Mouse (Mus musculus): ENCODE results near the gene Apoa4. TPM values are rescaled to one million over a fixed set of nuclear protein-coding genes. Genes with fewer than 3 reads are reported as not detected.

Apoa4 gene
- total and polyA plus RNA-seq, 3 experiments: not detected

DNA sequence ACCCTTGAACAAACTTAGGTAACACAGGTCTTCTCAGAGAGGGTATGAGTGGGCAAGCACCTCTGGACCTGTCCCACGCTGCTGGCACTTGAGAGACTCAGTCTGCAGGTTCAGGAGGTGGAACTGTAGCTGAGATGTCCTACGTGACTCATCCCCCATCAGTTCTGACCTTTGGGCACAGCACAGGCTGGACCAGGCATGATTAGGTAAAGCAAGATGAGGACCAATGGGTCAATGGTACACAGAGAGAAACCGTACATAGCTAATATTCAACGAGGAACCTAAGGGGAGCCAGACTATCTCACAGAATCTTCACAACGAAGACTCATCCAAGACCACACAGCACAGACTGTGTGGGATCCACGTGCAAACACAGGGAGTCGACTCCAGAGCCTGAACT is 1.6 kb upstream of the Apoa4 start:
- in situ Hi-C loops (cut with MboI; ENCODE audit: low pct_ligation_motif_present, low pct_unique_long_range_greater_than_20kb, low sequenced_read_pairs): no loop called here
- H3K27me3 ChIP-seq (replicated peaks): peaks cover 33% of the 10 kb centered on the region
- TF ChIP-seq CHD1 (IDR thresholded peaks at IDR 0.05; ENCODE audit: low read depth, low read length) (no peak), EP300 (IDR thresholded peaks at IDR 0.05; ENCODE audit: low read length) (no peak), MAZ (IDR thresholded peaks at IDR 0.05; ENCODE audit: low read depth, low read length) (no peak), UBTF (IDR thresholded peaks at IDR 0.05; ENCODE audit: low read depth, low read length) (no peak), USF2 (conservative IDR thresholded peaks at IDR 0.05; ENCODE audit: low read depth, low read length) (no peak), ZNF384 (IDR thresholded peaks at IDR 0.05; ENCODE audit: low read depth, low read length) (no peak), MAX (IDR thresholded peaks at IDR 0.05; ENCODE audit: low read length) (no peak), E2F4 (IDR thresholded peaks at IDR 0.05; ENCODE audit: insufficient replicate concordance, low read depth, low read length) (no peak), SIN3A (IDR thresholded peaks at IDR 0.05; ENCODE audit: low read length) (no peak), CTCF (conservative IDR thresholded peaks at IDR 0.05 in 1 of 2, IDR thresholded peaks at IDR 0.05 in 1 of 2; ENCODE audit: low read depth in 2 of 2, low read length in 2 of 2) (no peak), ELF1 (IDR thresholded peaks at IDR 0.05; ENCODE audit: low read depth, low read length) (no peak), RAD21 (IDR thresholded peaks at IDR 0.05; ENCODE audit: low read depth, low read length) (no peak), POLR2A (IDR thresholded peaks at IDR 0.05; ENCODE audit: low read depth, low read length) (no peak), SMC3 (IDR thresholded peaks at IDR 0.05; ENCODE audit: low read depth, low read length) (no peak), TCF12 (IDR thresholded peaks at IDR 0.05; ENCODE audit: low read depth, low read length) (no peak), GABPA (IDR thresholded peaks at IDR 0.05; ENCODE audit: insufficient replicate concordance, low read depth, low read length) (no peak), MEF2A (IDR thresholded peaks at IDR 0.05; ENCODE audit: borderline replicate concordance, low read depth, low read length) (no peak), JUND (conservative IDR thresholded peaks at IDR 0.05; ENCODE audit: low read depth, low read length) (no peak)
- H3K79me2 ChIP-seq (replicated peaks; ENCODE audit: control insufficient read depth, extremely low read depth, insufficient read depth, poor library complexity, severe bottlenecking): no peaks in the 10 kb centered on the region
- H3K36me3 ChIP-seq (replicated peaks in 1 of 2; ENCODE audit: control insufficient read depth in 1 of 2, insufficient read depth in 1 of 2, low read length in 1 of 2): no peaks in the 10 kb centered on the region
- H3K4me2 ChIP-seq (ENCODE audit: insufficient read depth, low read depth, poor library complexity, severe bottlenecking): no peak overlapping the region
- H3K9me3 ChIP-seq (replicated peaks; ENCODE audit: low read length): no peaks in the 10 kb centered on the region
- H3K9ac ChIP-seq (ENCODE audit: insufficient read depth, low read depth): no peak overlapping the region
- no peaks in the 10 kb centered on the region; a peak in 1 of 4 replicates for H3K4me1 ChIP-seq (ENCODE audit: control insufficient read depth in 1 of 2, insufficient read depth in 2 of 2)
- no peak for DNase-seq (ENCODE audit: extremely low read depth)
- no peak overlapping the region for H3K4me3 ChIP-seq (replicated peaks in 1 of 3; ENCODE audit: low read depth in 2 of 3, low read length in 2 of 3, poor library complexity in 1 of 3)
- no peak overlapping the region for H3K27ac ChIP-seq (ENCODE audit: insufficient read depth, low read depth)
- dilution Hi-C loops (cut with MboI; ENCODE audit: extremely low pct_ligation_motif_present, extremely low pct_unique_long_range_greater_than_20kb, low sequenced_read_pairs): no loop called here

DNA sequence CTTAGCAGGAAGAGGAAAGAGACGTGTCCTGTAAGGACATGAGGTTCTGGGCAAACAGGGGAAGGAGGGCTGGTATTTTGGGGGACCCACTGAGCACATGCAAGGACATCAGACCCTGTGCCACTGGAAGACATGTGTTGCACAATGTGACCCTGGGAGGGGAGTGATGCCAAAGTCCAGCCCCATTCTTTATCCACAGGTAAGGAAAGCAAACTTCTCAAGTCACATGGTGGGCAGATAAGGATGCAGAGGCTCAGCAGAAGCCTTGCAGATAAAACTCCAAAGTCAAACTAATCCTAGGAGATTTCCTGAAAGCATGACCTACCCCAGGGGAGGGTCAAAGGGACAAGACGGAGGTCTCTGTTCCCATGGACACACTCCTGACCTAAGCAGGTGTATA is 1.3 kb downstream of the Apoa4 start:
- TF ChIP-seq ZNF384 (IDR thresholded peaks at IDR 0.05; ENCODE audit: low read depth, low read length) (no peak), POLR2AphosphoS2 (IDR thresholded peaks at IDR 0.05; ENCODE audit: low read depth, low read length) (no peak), MAX (IDR thresholded peaks at IDR 0.05; ENCODE audit: low read length) (no peak), KAT2A (IDR thresholded peaks at IDR 0.05; ENCODE audit: insufficient replicate concordance, low read length) (no peak), ELF1 (IDR thresholded peaks at IDR 0.05; ENCODE audit: low read depth, low read length) (no peak), CHD1 (IDR thresholded peaks at IDR 0.05; ENCODE audit: low read depth, low read length) (no peak), RAD21 (IDR thresholded peaks at IDR 0.05; ENCODE audit: low read depth, low read length) (no peak), RCOR1 (conservative IDR thresholded peaks at IDR 0.05; ENCODE audit: low read depth, low read length) (no peak), NELFE (IDR thresholded peaks at IDR 0.05; ENCODE audit: low read depth, low read length) (no peak), TCF12 (IDR thresholded peaks at IDR 0.05; ENCODE audit: low read depth, low read length) (no peak), JUN (IDR thresholded peaks at IDR 0.05; ENCODE audit: insufficient read depth, low read depth, low read length) (no peak), BHLHE40 (IDR thresholded peaks at IDR 0.05; ENCODE audit: low read depth, low read length) (no peak), E2F4 (IDR thresholded peaks at IDR 0.05; ENCODE audit: insufficient replicate concordance, low read depth, low read length) (no peak), CHD2 (IDR thresholded peaks at IDR 0.05; ENCODE audit: low read length) (no peak), MAFK (IDR thresholded peaks at IDR 0.05; ENCODE audit: insufficient replicate concordance, low read length) (no peak)
- Histone ChIP-seq H3K4me2 (ENCODE audit: insufficient read depth, low read depth, poor library complexity, severe bottlenecking) (no peak overlapping the region), H3K9me3 (replicated peaks; ENCODE audit: low read length) (no peaks in the 10 kb centered on the region), H3K36me3 (replicated peaks in 1 of 2; ENCODE audit: control insufficient read depth in 1 of 2, insufficient read depth in 1 of 2, low read length in 1 of 2) (no peaks in the 10 kb centered on the region), H3K79me2 (replicated peaks; ENCODE audit: control insufficient read depth, extremely low read depth, insufficient read depth, poor library complexity, severe bottlenecking) (no peaks in the 10 kb centered on the region), H3K9ac (ENCODE audit: insufficient read depth, low read depth) (no peak overlapping the region), H3K4me3 (replicated peaks in 1 of 3; ENCODE audit: low read depth in 2 of 3, low read length in 2 of 3, poor library complexity in 1 of 3) (no peak overlapping the region), H3K4me1 (ENCODE audit: control insufficient read depth in 1 of 2, insufficient read depth in 2 of 2) (no peaks in the 10 kb centered on the region; a peak in 1 of 4 replicates), H3K27ac (ENCODE audit: insufficient read depth, low read depth) (no peak overlapping the region), H3K27me3 (replicated peaks) (peaks cover 28% of the 10 kb centered on the region)
- DNase-seq (ENCODE audit: extremely low read depth): no peak
- in situ Hi-C loops (cut with MboI; ENCODE audit: low pct_ligation_motif_present, low pct_unique_long_range_greater_than_20kb, low sequenced_read_pairs): loop anchor here (10.0 kb wide), 1 partner anchor 247 kb away; no protein-coding TSS in a partner anchor
- dilution Hi-C loops (cut with MboI; ENCODE audit: extremely low pct_ligation_motif_present, extremely low pct_unique_long_range_greater_than_20kb, low sequenced_read_pairs): no loop called here

All from CH12.LX (cell line).